14 mouse cellular contexts compared by ENCODE assay signal in genomic region chr3:127843324-127843940, GRCm38 (mm10). TPM values are rescaled to one million over a fixed set of nuclear protein-coding genes. Genes with fewer than 3 reads are reported as not detected.
DNase-seq lines count a peak whose midpoint lies in the region; ATAC-seq lines count a peak whose summit lies in the region.
"Had no signal": no experiment of that assay in that cellular context is flagged by ENCODE, and none has a peak within 500 bp of the region (broad histone marks: within the 10 kb centered on the region; RNA-seq: fewer than 3 reads in every experiment).

No protein-coding gene starts in this region.

- H3K36me3 ChIP-seq in liver, embryonic 11.5 days (ENCODE audit: control insufficient read depth, insufficient read depth, low read length), result no peaks in the 10 kb centered on the region
- H3K36me3 ChIP-seq in lung, embryonic 16.5 days (ENCODE audit: control insufficient read depth, insufficient read depth, low read length), result no peaks in the 10 kb centered on the region
- H3K36me3 ChIP-seq: forebrain, embryonic 10.5 days; G1E; neural tube, embryonic 13.5 days had no signal

- no peaks in the 10 kb centered on the region for H3K9me3 ChIP-seq in liver, embryonic 11.5 days (ENCODE audit: control insufficient read depth, low read length)
- 0 out of 2 replicates have a peak, but pooled peaks cover 2% of the 10 kb centered on the region for H3K9me3 ChIP-seq in lung, embryonic 16.5 days (ENCODE audit: control insufficient read depth, low read length)
- H3K9me3 ChIP-seq: G1E; neural tube, embryonic 13.5 days had no signal

- peak; percentile 28 for DNase-seq in testis, postnatal 10 days (ENCODE audit: low spot score)
- no peak for DNase-seq in testis, postnatal 14 days (ENCODE audit: low spot score)
- DNase-seq in liver, embryonic 11.5 days (ENCODE audit: low spot score), result no peak
- no peak for DNase-seq in frontal cortex, postnatal 10 days (ENCODE audit: low spot score in 2 of 2)
- DNase-seq in thymus, postnatal 10 days (ENCODE audit: low spot score in 2 of 2), result no peak
- no peak for DNase-seq in kidney, postnatal 4 days
- DNase-seq: cerebellum, adult 8-10 months; retina, postnatal 1 day had no signal

- peak; percentile 29; the same call in 1 of the 2 replicates for ATAC-seq in liver, embryonic 11.5 days (replicated peaks; ENCODE audit: low FRiP score)
- ATAC-seq in lung, embryonic 16.5 days (ENCODE audit: low read depth), result peak; percentile 80
- ATAC-seq: hindbrain, embryonic 16.5 days had no signal

- WGBS in liver, embryonic 11.5 days, result 69% methylated on average over 2 of the region's 2 CpGs
- WGBS in lung, embryonic 16.5 days, result 35% methylated on average over 2 of the region's 2 CpGs

- H3K27me3 ChIP-seq in liver, embryonic 11.5 days (replicated peaks; ENCODE audit: control insufficient read depth, insufficient read depth, low read length), result no peaks in the 10 kb centered on the region
- H3K27me3 ChIP-seq in lung, embryonic 16.5 days (ENCODE audit: control insufficient read depth, insufficient read depth, low read depth, low read length), result no peaks in the 10 kb centered on the region
- H3K27me3 ChIP-seq: neural tube, embryonic 13.5 days had no signal

- no peak overlapping the region for H3K4me2 ChIP-seq in liver, embryonic 11.5 days
- 0 out of 2 replicates have a peak overlapping the region, but pooled peaks have one; percentile 3 for H3K4me2 ChIP-seq in lung, embryonic 16.5 days (ENCODE audit: low read depth, low read length)
- H3K4me2 ChIP-seq: neural tube, embryonic 13.5 days had no signal

- peaks cover 8% of the 10 kb centered on the region for H3K4me1 ChIP-seq in liver, embryonic 11.5 days (replicated peaks; ENCODE audit: control insufficient read depth, insufficient read depth, low read length)
- H3K4me1 ChIP-seq in lung, embryonic 16.5 days (replicated peaks; ENCODE audit: control insufficient read depth, insufficient read depth, low read length), result peaks cover 6% of the 10 kb centered on the region; the same call in 1 of the 2 replicates

- H3K4me3 ChIP-seq in liver, embryonic 11.5 days (ENCODE audit: low read depth, low read length), result no peak overlapping the region
- no peak overlapping the region for H3K4me3 ChIP-seq in lung, embryonic 16.5 days (ENCODE audit: low read length)
- H3K4me3 ChIP-seq: forebrain, embryonic 10.5 days; megakaryocyte, embryonic 14.5 days; neural tube, embryonic 13.5 days had no signal

- no peak overlapping the region for H3K9ac ChIP-seq in liver, embryonic 11.5 days (ENCODE audit: low read depth, low read length)
- no peak overlapping the region for H3K9ac ChIP-seq in lung, embryonic 16.5 days (ENCODE audit: low read length)
- H3K9ac ChIP-seq: neural tube, embryonic 13.5 days had no signal

- H3K27ac ChIP-seq in liver, embryonic 11.5 days (ENCODE audit: low read depth, low read length), result no peak overlapping the region
- H3K27ac ChIP-seq in lung, embryonic 16.5 days (ENCODE audit: low read length), result no peak overlapping the region
- H3K27ac ChIP-seq: forebrain, embryonic 10.5 days; neural tube, embryonic 13.5 days had no signal

RNA-seq across cellular contexts. Expression of gene Ap1ar, which starts 6.1 kb away (rescaled TPM):
- polyA plus RNA-seq in liver, embryonic 11.5 days (2014; fragmentation: Nextera tagmentation; extraction: Ambion mirVana), result 55.7 and 55.8 TPM in 2 replicates
- polyA plus RNA-seq in lung, embryonic 16.5 days (2015; fragmentation: Nextera tagmentation; extraction: Ambion mirVana), result 38.3 and 40.8 TPM in 2 replicates

RNA-seq across cellular contexts. Expression of gene Fam241a, which starts 52.7 kb away (rescaled TPM):
- polyA plus RNA-seq in liver, embryonic 11.5 days (2014; fragmentation: Nextera tagmentation; extraction: Ambion mirVana), result 42.2 and 44.2 TPM in 2 replicates
- 9.0 and 10.7 TPM in 2 replicates for polyA plus RNA-seq in lung, embryonic 16.5 days (2015; fragmentation: Nextera tagmentation; extraction: Ambion mirVana)

RNA-seq across cellular contexts. Expression of gene Tifa, which starts 53.8 kb away (rescaled TPM):
- 13.4 and 14.3 TPM in 2 replicates for polyA plus RNA-seq in liver, embryonic 11.5 days (2014; fragmentation: Nextera tagmentation; extraction: Ambion mirVana)
- polyA plus RNA-seq in lung, embryonic 16.5 days (2015; fragmentation: Nextera tagmentation; extraction: Ambion mirVana), result 5.7 and 6.3 TPM in 2 replicates
